In the genomic region with DNA sequence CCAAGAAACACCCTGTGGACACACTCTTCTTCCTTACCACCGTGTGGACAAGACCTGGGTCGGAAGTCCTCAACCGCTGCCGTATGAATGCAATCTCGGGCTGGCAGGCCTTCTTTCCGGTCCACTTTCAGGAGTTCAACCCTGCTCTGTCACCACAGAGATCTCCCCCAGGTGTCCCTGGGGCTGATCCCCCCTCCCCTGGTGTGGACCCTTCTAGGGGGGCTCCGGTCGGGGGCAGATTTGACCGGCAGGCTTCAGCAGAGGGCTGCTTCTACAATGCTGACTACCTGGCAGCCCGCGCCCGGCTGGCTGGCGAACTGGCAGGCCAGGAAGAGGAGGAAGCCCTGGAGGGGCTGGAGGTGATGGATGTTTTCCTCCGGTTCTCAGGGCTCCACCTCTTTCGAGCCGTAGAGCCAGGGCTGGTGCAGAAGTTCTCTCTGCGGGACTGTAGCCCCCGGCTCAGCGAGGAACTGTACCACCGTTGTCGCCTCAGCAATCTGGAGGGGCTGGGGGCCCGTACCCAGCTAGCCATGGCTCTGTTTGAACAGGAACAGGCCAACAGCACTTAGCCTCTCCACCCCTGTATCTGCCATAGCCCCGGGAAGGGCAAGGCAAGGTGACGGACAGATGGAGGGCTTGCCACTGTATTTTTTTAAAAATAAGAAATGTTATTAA, we compare ENCODE assay signal across 11 mouse cellular contexts. TPM values are rescaled to one million over a fixed set of nuclear protein-coding genes. Genes with fewer than 3 reads are reported as not detected.
DNase-seq lines count a peak whose midpoint lies in the region; ATAC-seq and TF ChIP-seq lines count a peak whose summit lies in the region.
"Had no signal": no experiment of that assay in that cellular context is flagged by ENCODE, and none has a peak within 500 bp of the region (broad histone marks: within the 10 kb centered on the region; RNA-seq: fewer than 3 reads in every experiment).

No protein-coding gene starts in this region.

- H3K9ac ChIP-seq in midbrain, embryonic 16.5 days (ENCODE audit: low read depth, low read length) = 0 out of 2 replicates have a peak overlapping the region, but pooled peaks have one; percentile 20
- no peak overlapping the region for H3K9ac ChIP-seq in midbrain, embryonic 14.5 days (replicated peaks; ENCODE audit: low read length)
- H3K9ac ChIP-seq in kidney, postnatal 0 days (ENCODE audit: low read depth, low read length) = no peak overlapping the region
- H3K9ac ChIP-seq in stomach, embryonic 15.5 days = no peak overlapping the region

- 62% methylated on average over 24 of the region's 24 CpGs for WGBS in midbrain, embryonic 16.5 days
- WGBS in midbrain, embryonic 14.5 days = 62% methylated on average over 24 of the region's 24 CpGs
- 55% methylated on average over 24 of the region's 24 CpGs for WGBS in kidney, postnatal 0 days
- 53% methylated on average over 24 of the region's 24 CpGs for WGBS in stomach, embryonic 15.5 days

- peaks cover 35% of the 10 kb centered on the region for H3K4me1 ChIP-seq in midbrain, embryonic 16.5 days (ENCODE audit: control insufficient read depth, insufficient read depth, low read length)
- peaks cover 29% of the 10 kb centered on the region for H3K4me1 ChIP-seq in midbrain, embryonic 14.5 days (ENCODE audit: control insufficient read depth, insufficient read depth, low read length)
- H3K4me1 ChIP-seq in kidney, postnatal 0 days (replicated peaks; ENCODE audit: insufficient read depth, low read length) = peaks cover 11% of the 10 kb centered on the region
- peaks cover 29% of the 10 kb centered on the region for H3K4me1 ChIP-seq in stomach, embryonic 15.5 days

- H3K27ac ChIP-seq in gastrocnemius, adult 2 months = peak overlapping the region; percentile 83
- H3K27ac ChIP-seq in midbrain, embryonic 16.5 days (ENCODE audit: low read length) = no peak overlapping the region
- no peak overlapping the region for H3K27ac ChIP-seq in midbrain, embryonic 14.5 days (replicated peaks; ENCODE audit: low read depth, low read length)
- H3K27ac ChIP-seq in kidney, postnatal 0 days = peak overlapping the region; percentile 62
- no peak overlapping the region for H3K27ac ChIP-seq in stomach, embryonic 15.5 days
- H3K27ac ChIP-seq: macrophage had no signal

- no peak overlapping the region for H3K4me2 ChIP-seq in midbrain, embryonic 16.5 days (ENCODE audit: low read length)
- H3K4me2 ChIP-seq in midbrain, embryonic 14.5 days (ENCODE audit: low read length) = no peak overlapping the region
- H3K4me2 ChIP-seq in kidney, postnatal 0 days (ENCODE audit: low read length) = peak overlapping the region; percentile 37
- H3K4me2 ChIP-seq in stomach, embryonic 15.5 days = peak overlapping the region; percentile 31; the same call in 1 of the 2 replicates

- TF ChIP-seq CTCF in gastrocnemius, adult 2 months (IDR thresholded peaks at IDR 0.05) = no peak
- no peak for TF ChIP-seq CTCF in kidney, postnatal 0 days (IDR thresholded peaks at IDR 0.05; ENCODE audit: low read depth)

- no peak for DNase-seq in gastrocnemius, adult 2 months
- DNase-seq in gastrocnemius, postnatal 36 days = no peak
- DNase-seq in midbrain, embryonic 14.5 days = no peak
- no peak for DNase-seq in kidney, postnatal 0 days (ENCODE audit: low spot score)
- DNase-seq in thymus, postnatal 0 days (ENCODE audit: low spot score) = no peak
- no peak for DNase-seq in urinary bladder, adult 2 months (ENCODE audit: low spot score)
- DNase-seq: right cerebral cortex, postnatal 14 days had no signal

- no peaks in the 10 kb centered on the region for H3K27me3 ChIP-seq in midbrain, embryonic 16.5 days (ENCODE audit: control insufficient read depth, insufficient read depth, low read depth, low read length)
- H3K27me3 ChIP-seq in midbrain, embryonic 14.5 days (ENCODE audit: control insufficient read depth, insufficient read depth, low read length) = no peaks in the 10 kb centered on the region
- H3K27me3 ChIP-seq in kidney, postnatal 0 days (ENCODE audit: insufficient read depth, low read length) = no peaks in the 10 kb centered on the region
- H3K27me3 ChIP-seq in stomach, embryonic 15.5 days (replicated peaks) = no peaks in the 10 kb centered on the region
- H3K27me3 ChIP-seq: CH12.LX had no signal

- ATAC-seq in midbrain, embryonic 16.5 days = no peak
- no peak for ATAC-seq in midbrain, embryonic 14.5 days (ENCODE audit: low FRiP score, low TSS enrichment)
- 0 out of 2 replicates have a peak, but pooled peaks have one; percentile 6 for ATAC-seq in kidney, postnatal 0 days (replicated peaks; ENCODE audit: low FRiP score, low read depth)
- no peak for ATAC-seq in stomach, embryonic 15.5 days (ENCODE audit: insufficient read depth, low FRiP score, low read depth)

- H3K4me3 ChIP-seq in gastrocnemius, adult 2 months = peak overlapping the region; percentile 59
- H3K4me3 ChIP-seq in midbrain, embryonic 16.5 days (ENCODE audit: low read depth, low read length) = no peak overlapping the region
- no peak overlapping the region for H3K4me3 ChIP-seq in midbrain, embryonic 14.5 days (replicated peaks; ENCODE audit: low read depth, low read length)
- H3K4me3 ChIP-seq in kidney, postnatal 0 days (replicated peaks; ENCODE audit: low read depth, low read length) = no peak overlapping the region
- H3K4me3 ChIP-seq in stomach, embryonic 15.5 days (replicated peaks) = no peak overlapping the region

- intact Hi-C loops in gastrocnemius, adult 2 months (cut with DNase I) = no loop called here
- intact Hi-C loops in gastrocnemius, postnatal 36 days (cut with DNase I) = loop anchor here (5.0 kb wide), 1 partner anchor 60 kb away; no protein-coding TSS in a partner anchor

- H3K9me3 ChIP-seq in midbrain, embryonic 16.5 days (replicated peaks; ENCODE audit: control insufficient read depth, low read length, poor library complexity, severe bottlenecking) = no peaks in the 10 kb centered on the region
- H3K9me3 ChIP-seq in midbrain, embryonic 14.5 days (ENCODE audit: control insufficient read depth, low read length) = no peaks in the 10 kb centered on the region
- H3K9me3 ChIP-seq in kidney, postnatal 0 days (replicated peaks; ENCODE audit: low read length) = no peaks in the 10 kb centered on the region
- H3K9me3 ChIP-seq in stomach, embryonic 15.5 days = no peaks in the 10 kb centered on the region

- H3K36me3 ChIP-seq in midbrain, embryonic 16.5 days (ENCODE audit: control insufficient read depth, insufficient read depth, low read length) = peaks cover 32% of the 10 kb centered on the region
- H3K36me3 ChIP-seq in midbrain, embryonic 14.5 days (ENCODE audit: control insufficient read depth, insufficient read depth, low read length) = peaks cover 68% of the 10 kb centered on the region
- H3K36me3 ChIP-seq in kidney, postnatal 0 days (ENCODE audit: insufficient read depth, low read length) = peaks cover 33% of the 10 kb centered on the region
- H3K36me3 ChIP-seq in stomach, embryonic 15.5 days = peaks cover 40% of the 10 kb centered on the region

RNA-seq across cellular contexts. Expression of gene Chpf2, which starts 5.4 kb away (rescaled TPM):
- total RNA-seq in gastrocnemius, adult 2 months (2021) = 10 to 100 TPM in 1 of 2 experiments, 1 to 10 TPM in 1; 6.4 to 10.1 TPM
- total RNA-seq in gastrocnemius, postnatal 36 days (2021) = 10 to 100 TPM in 1 of 2 experiments, 1 to 10 TPM in 1; 7.2 to 10.8 TPM
- polyA plus RNA-seq in midbrain, embryonic 16.5 days (2015; fragmentation: Nextera tagmentation; extraction: Ambion mirVana) = 16.6 and 23.3 TPM in 2 replicates
- 12.4 and 19.4 TPM in 2 replicates for polyA plus RNA-seq in midbrain, embryonic 14.5 days (2014; fragmentation: Nextera tagmentation; extraction: Ambion mirVana)
- 26.0 and 27.6 TPM in 2 replicates for polyA plus RNA-seq in kidney, postnatal 0 days (2015; fragmentation: Nextera tagmentation; extraction: Ambion mirVana)
- 18.6 and 21.2 TPM in 2 replicates for polyA plus RNA-seq in stomach, embryonic 15.5 days (2015; fragmentation: Nextera tagmentation; extraction: Ambion mirVana)
- polyA plus RNA-seq in thymus, postnatal 0 days (2015; fragmentation: Nextera tagmentation; extraction: Ambion mirVana) = 16.8 and 18.5 TPM in 2 replicates
- polyA plus RNA-seq in urinary bladder, adult 2 months (2012; rRNA removed) = 30.2 and 34.5 TPM in 2 replicates

RNA-seq across cellular contexts. Expression of gene Abcf2, which starts 14.7 kb away (rescaled TPM):
- 100 to 1,000 TPM; 105 to 117 TPM for total RNA-seq in gastrocnemius, adult 2 months (2021)
- total RNA-seq in gastrocnemius, postnatal 36 days (2021) = 100 to 1,000 TPM in 1 of 2 experiments, 10 to 100 TPM in 1; 94.7 to 104 TPM
- polyA plus RNA-seq in midbrain, embryonic 16.5 days (2015; fragmentation: Nextera tagmentation; extraction: Ambion mirVana) = 78.0 and 85.0 TPM in 2 replicates
- 79.3 and 88.1 TPM in 2 replicates for polyA plus RNA-seq in midbrain, embryonic 14.5 days (2014; fragmentation: Nextera tagmentation; extraction: Ambion mirVana)
- 74.4 and 79.6 TPM in 2 replicates for polyA plus RNA-seq in kidney, postnatal 0 days (2015; fragmentation: Nextera tagmentation; extraction: Ambion mirVana)
- 85.9 and 90.0 TPM in 2 replicates for polyA plus RNA-seq in stomach, embryonic 15.5 days (2015; fragmentation: Nextera tagmentation; extraction: Ambion mirVana)
- 119 and 121 TPM in 2 replicates for polyA plus RNA-seq in thymus, postnatal 0 days (2015; fragmentation: Nextera tagmentation; extraction: Ambion mirVana)
- 44.5 and 50.0 TPM in 2 replicates for polyA plus RNA-seq in urinary bladder, adult 2 months (2012; rRNA removed)

RNA-seq across cellular contexts. Expression of gene Smarcd3, which starts 32.3 kb away (rescaled TPM):
- total RNA-seq in gastrocnemius, adult 2 months (2021) = 100 to 1,000 TPM; 172 to 203 TPM
- total RNA-seq in gastrocnemius, postnatal 36 days (2021) = 100 to 1,000 TPM; 167 to 178 TPM
- 173 and 192 TPM in 2 replicates for polyA plus RNA-seq in midbrain, embryonic 16.5 days (2015; fragmentation: Nextera tagmentation; extraction: Ambion mirVana)
- polyA plus RNA-seq in midbrain, embryonic 14.5 days (2014; fragmentation: Nextera tagmentation; extraction: Ambion mirVana) = 158 and 199 TPM in 2 replicates
- polyA plus RNA-seq in kidney, postnatal 0 days (2015; fragmentation: Nextera tagmentation; extraction: Ambion mirVana) = 16.4 and 19.7 TPM in 2 replicates
- 22.2 and 25.1 TPM in 2 replicates for polyA plus RNA-seq in stomach, embryonic 15.5 days (2015; fragmentation: Nextera tagmentation; extraction: Ambion mirVana)
- polyA plus RNA-seq in thymus, postnatal 0 days (2015; fragmentation: Nextera tagmentation; extraction: Ambion mirVana) = 2.0 and 2.5 TPM in 2 replicates
- 80.3 and 83.2 TPM in 2 replicates for polyA plus RNA-seq in urinary bladder, adult 2 months (2012; rRNA removed)

RNA-seq across cellular contexts. Expression of gene 4931409K22Rik, which starts 35.3 kb away (rescaled TPM):
- total RNA-seq in gastrocnemius, adult 2 months (2021) = not detected
- not detected for total RNA-seq in gastrocnemius, postnatal 36 days (2021)
- 0.08 TPM in 1 of 2 replicates, not detected in the other for polyA plus RNA-seq in midbrain, embryonic 16.5 days (2015; fragmentation: Nextera tagmentation; extraction: Ambion mirVana)
- not detected in 2 replicates for polyA plus RNA-seq in midbrain, embryonic 14.5 days (2014; fragmentation: Nextera tagmentation; extraction: Ambion mirVana)
- polyA plus RNA-seq in kidney, postnatal 0 days (2015; fragmentation: Nextera tagmentation; extraction: Ambion mirVana) = 0.12 and 0.19 TPM in 2 replicates
- 0.14 and 0.24 TPM in 2 replicates for polyA plus RNA-seq in stomach, embryonic 15.5 days (2015; fragmentation: Nextera tagmentation; extraction: Ambion mirVana)
- polyA plus RNA-seq in thymus, postnatal 0 days (2015; fragmentation: Nextera tagmentation; extraction: Ambion mirVana) = not detected in 2 replicates
- polyA plus RNA-seq in urinary bladder, adult 2 months (2012; rRNA removed) = not detected in 2 replicates
- total RNA-seq: CH12.LX had no signal
- polyA plus RNA-seq: macrophage had no signal

RNA-seq across cellular contexts. Expression of gene Asb10, which starts 51.2 kb away (rescaled TPM):
- 100 to 1,000 TPM; 101 to 107 TPM for total RNA-seq in gastrocnemius, adult 2 months (2021)
- 10 to 100 TPM; 72.9 to 76.9 TPM for total RNA-seq in gastrocnemius, postnatal 36 days (2021)
- polyA plus RNA-seq in midbrain, embryonic 16.5 days (2015; fragmentation: Nextera tagmentation; extraction: Ambion mirVana) = 0.15 TPM in 1 of 2 replicates, not detected in the other
- 0.09 and 0.12 TPM in 2 replicates for polyA plus RNA-seq in midbrain, embryonic 14.5 days (2014; fragmentation: Nextera tagmentation; extraction: Ambion mirVana)
- 0.69 and 0.93 TPM in 2 replicates for polyA plus RNA-seq in kidney, postnatal 0 days (2015; fragmentation: Nextera tagmentation; extraction: Ambion mirVana)
- 0.32 and 0.57 TPM in 2 replicates for polyA plus RNA-seq in stomach, embryonic 15.5 days (2015; fragmentation: Nextera tagmentation; extraction: Ambion mirVana)
- polyA plus RNA-seq in thymus, postnatal 0 days (2015; fragmentation: Nextera tagmentation; extraction: Ambion mirVana) = 0.88 and 0.94 TPM in 2 replicates
- polyA plus RNA-seq in urinary bladder, adult 2 months (2012; rRNA removed) = 0.45 and 0.72 TPM in 2 replicates
- total RNA-seq: CH12.LX had no signal

Comparison
In these comparisons a context has a peak if more than half of its experiments do, and no peak if none do; other contexts are left out.
1. H3K27ac ChIP-seq: peak in gastrocnemius, adult 2 months (single experiment) and kidney, postnatal 0 days (single experiment); none in midbrain, embryonic 16.5 days (single experiment), midbrain, embryonic 14.5 days (single experiment) and stomach, embryonic 15.5 days (single experiment).
2. H3K4me2 ChIP-seq: peak in kidney, postnatal 0 days (single experiment) and stomach, embryonic 15.5 days (single experiment); none in midbrain, embryonic 16.5 days (single experiment) and midbrain, embryonic 14.5 days (single experiment).